Mouse (Mus musculus) kidney, embryonic 14.5 days (tissue): ENCODE results near the gene Lrp11. TPM values are rescaled to one million over a fixed set of nuclear protein-coding genes. Genes with fewer than 3 reads are reported as not detected.

Source experiments
- ATAC-seq: fragments of 200-750 bp; cut with Nextera tagmentation; 2 replicates; pipeline ENCODE4 v1.8.0; 2017; ENCODE audit warnings: moderate number of reproducible peaks, mild to moderate bottlenecking, moderate TSS enrichment, moderate library complexity; ENCODE audit not compliant: low FRiP score, low TSS enrichment
- H3K27ac ChIP-seq: fragments of 300-500 bp; sonication (generic); 2 replicates; pipeline ENCODE4 v1.5.1; 2014; ENCODE audit warnings: low read depth, mild to moderate bottlenecking, low read length, moderate library complexity, mixed read lengths
- H3K27me3 ChIP-seq: fragments of 300-500 bp; sonication (generic); 2 replicates; pipeline ENCODE4 v1.6.1; 2014; ENCODE audit warnings: mild to moderate bottlenecking, low read length; ENCODE audit not compliant: control insufficient read depth, insufficient read depth
- H3K36me3 ChIP-seq: fragments of 300-500 bp; sonication (generic); 2 replicates; pipeline ENCODE4 v1.6.1; 2014; ENCODE audit warnings: low read length, mixed read lengths; ENCODE audit not compliant: control insufficient read depth, insufficient read depth
- H3K4me1 ChIP-seq: fragments of 300-500 bp; sonication (generic); 2 replicates; pipeline ENCODE4 v1.6.1; 2014; ENCODE audit warnings: low read length, mixed read lengths; ENCODE audit not compliant: control insufficient read depth, insufficient read depth
- H3K4me2 ChIP-seq: fragments of 300-500 bp; sonication (generic); replicated peaks from 2 replicates; pipeline ENCODE4 v1.6.1; 2014; ENCODE audit warnings: low read depth, mild to moderate bottlenecking, low read length
- H3K4me3 ChIP-seq: fragments of 300-500 bp; sonication (generic); 2 replicates; pipeline ENCODE4 v1.5.1; 2014; ENCODE audit warnings: mild to moderate bottlenecking, low read length
- H3K9ac ChIP-seq: fragments of 300-500 bp; sonication (generic); 2 replicates; pipeline ENCODE4 v1.6.1; 2014; ENCODE audit warnings: low read depth, mild to moderate bottlenecking, low read length, moderate library complexity
- H3K9me3 ChIP-seq: fragments of 300-500 bp; sonication (generic); 2 replicates; pipeline ENCODE4 v1.6.1; 2016; ENCODE audit warnings: low read length; ENCODE audit not compliant: control insufficient read depth
- WGBS: fragments of 180-500 bp; shearing (Covaris S2); extraction: QIAGEN DNeasy Blood & Tissue Kit; methylation state at CpG from one replicate; pipeline ENCODE4 v1.1.7; 2014; 5-methylcytosine and 5-hydroxymethylcytosine counted together
- polyA plus RNA-seq: library from polyadenylated mRNA; unstranded; fragments of >200 nt; fragmentation: Nextera tagmentation; extraction: Ambion mirVana; gene quantifications from 2 replicates; pipeline ENCODE4 v1.2.1, GENCODE M21; 2014

The Lrp11 gene
- polyA plus RNA-seq, 1 experiment from 2014 or later = 1.2 TPM

DNA sequence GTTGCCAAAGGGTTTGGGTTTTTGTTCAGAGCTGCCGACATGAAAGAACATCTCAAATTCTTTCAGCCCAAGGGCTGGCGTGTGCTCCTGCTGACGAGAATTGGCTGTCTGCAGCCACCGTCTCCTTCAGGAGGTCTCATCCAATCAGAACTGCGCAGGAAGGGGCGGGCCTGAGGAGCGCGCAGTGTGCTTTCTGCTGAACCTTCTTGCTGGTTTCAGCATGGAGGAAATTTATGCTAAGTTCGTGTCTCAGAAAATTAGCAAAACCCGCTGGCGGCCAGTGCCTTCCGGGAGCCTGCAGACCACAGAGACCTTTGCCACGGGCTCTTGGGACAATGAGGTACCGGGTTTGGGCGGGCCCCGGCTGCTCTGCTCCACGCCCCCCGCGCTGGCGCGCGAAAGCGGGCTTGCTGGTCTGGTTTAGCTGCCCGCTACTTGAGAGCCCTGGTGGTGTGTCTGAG, 77.8 kb downstream of the Lrp11 start, which contains the start of gene Nup43:
Gene Nup43, plus strand, starts transcription at position 162 of the 461 bp plus-strand sequence.
- under 1% methylated on average over 24 of the region's 24 CpGs for WGBS
- peak; percentile 80; the same call in 1 of the 2 replicates for ATAC-seq
- peaks cover 22% of the 10 kb centered on the region; the same call in 1 of the 2 replicates for H3K36me3 ChIP-seq
- no peaks in the 10 kb centered on the region for H3K9me3 ChIP-seq
- H3K27me3 ChIP-seq = no peaks in the 10 kb centered on the region
- H3K4me2 ChIP-seq = peak within 1 kb of the TSS; percentile 51
- peak within 1 kb of the TSS; percentile 67; the same call in 1 of the 2 replicates for H3K9ac ChIP-seq
- H3K4me3 ChIP-seq = peak within 1 kb of the TSS; percentile 73
- H3K4me1 ChIP-seq = peaks cover 6% of the 10 kb centered on the region; the same call in 1 of the 2 replicates
- H3K27ac ChIP-seq = peak within 1 kb of the TSS; percentile 71; the same call in 1 of the 2 replicates

GRCm38 (mm10) chr10:7673673-7674072, 84.1 kb downstream of the Lrp11 start:
- Histone ChIP-seq H3K9me3 (no peaks in the 10 kb centered on the region), H3K4me2 (no peak overlapping the region), H3K4me3 (no peak overlapping the region), H3K9ac (no peak overlapping the region), H3K4me1 (no peaks in the 10 kb centered on the region), H3K27me3 (no peaks in the 10 kb centered on the region), H3K36me3 (peaks cover 73% of the 10 kb centered on the region), H3K27ac (no peak overlapping the region)
- ATAC-seq = no peak
- 70% methylated on average over 1 of the region's 1 CpGs for WGBS

Other genes with a start within 250 kb of the Lrp11 start
- gene Ulbp1, start 116.2 kb upstream of the Lrp11 start, polyA plus RNA-seq = 0.83 and 3.7 TPM in 2 replicates
- gene Nup43, start 77.7 kb downstream of the Lrp11 start, polyA plus RNA-seq = 70.1 and 71.3 TPM in 2 replicates
- gene Pcmt1, start 91.3 kb downstream of the Lrp11 start, polyA plus RNA-seq = 109 TPM in 2 replicates
- 8.7 and 17.2 TPM in 2 replicates for gene Lats1, start 91.4 kb downstream of the Lrp11 start, polyA plus RNA-seq
- gene Katna1, start 136.2 kb downstream of the Lrp11 start, polyA plus RNA-seq = 49.4 and 63.7 TPM in 2 replicates
- 74.1 and 84.3 TPM in 2 replicates for gene Ginm1, start 203.0 kb downstream of the Lrp11 start, polyA plus RNA-seq
- gene Ppil4, start 203.1 kb downstream of the Lrp11 start, polyA plus RNA-seq = 36.9 and 40.8 TPM in 2 replicates
- 0.16 and 0.18 TPM in 2 replicates for gene Zc3h12d, start 242.7 kb downstream of the Lrp11 start, polyA plus RNA-seq